Mouse (Mus musculus): ENCODE data around the gene Ngdn. TPM values are rescaled to one million over a fixed set of nuclear protein-coding genes. Genes with fewer than 3 reads are reported as not detected.

Gene Ngdn
- polyA plus RNA-seq, 1 experiment from 2014 or later, result 66.4 TPM

DNA sequence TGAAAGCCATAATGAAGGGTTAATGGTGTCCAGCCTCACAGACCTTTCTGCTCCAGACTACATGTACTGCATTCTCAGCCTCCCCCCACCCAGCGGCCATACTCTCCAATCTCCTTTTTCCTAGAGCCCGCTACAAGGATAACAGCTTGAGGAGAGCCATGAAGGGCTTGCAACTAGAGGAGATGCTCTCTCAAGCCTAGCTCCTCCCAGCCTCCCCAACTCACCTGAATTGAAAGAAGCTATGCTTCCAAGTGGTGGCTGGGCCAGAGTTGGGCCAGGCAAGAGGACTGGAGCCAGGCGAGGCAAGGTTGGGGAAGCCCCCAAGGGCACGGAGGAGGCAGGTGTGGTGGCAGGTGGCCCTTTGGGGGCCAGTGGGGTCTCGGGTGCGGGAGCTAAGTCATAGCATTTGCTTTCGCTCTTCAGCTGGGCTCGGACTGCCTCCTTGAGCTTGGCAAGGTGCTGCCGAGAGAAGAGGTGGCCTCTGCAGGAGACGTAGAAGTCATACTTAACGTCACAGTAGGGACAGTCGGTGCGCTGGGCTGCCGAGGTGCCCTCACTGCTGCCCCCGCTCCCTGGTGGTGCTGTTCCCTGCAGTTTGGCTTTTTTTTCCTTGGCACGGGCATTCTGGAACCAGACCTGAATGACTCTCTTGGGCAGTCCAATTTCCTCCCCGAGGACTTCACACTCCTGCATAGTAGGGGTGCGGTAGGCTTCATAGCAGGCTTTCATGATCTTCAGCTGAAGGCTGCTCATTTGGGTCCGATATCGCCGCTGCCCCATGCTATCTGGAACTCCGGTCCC is 48.5 kb downstream of the Ngdn start:
- no peak overlapping the region for H3K27ac ChIP-seq (ENCODE audit: low read length)
- H3K4me2 ChIP-seq (replicated peaks; ENCODE audit: low read depth, low read length), result no peak overlapping the region
- 88% methylated on average over 22 of the region's 22 CpGs for WGBS
- H3K27me3 ChIP-seq (ENCODE audit: control insufficient read depth, insufficient read depth, low read length), result no peaks in the 10 kb centered on the region
- H3K9ac ChIP-seq (replicated peaks; ENCODE audit: low read depth, low read length), result no peak overlapping the region
- no peaks in the 10 kb centered on the region for H3K9me3 ChIP-seq (ENCODE audit: control insufficient read depth, low read depth, low read length)
- no peak for ATAC-seq (ENCODE audit: insufficient number of reproducible peaks, insufficient read depth, low FRiP score, low read depth)
- H3K36me3 ChIP-seq (ENCODE audit: control insufficient read depth, insufficient read depth, low read length), result peaks cover 3% of the 10 kb centered on the region
- no peak overlapping the region for H3K4me3 ChIP-seq (ENCODE audit: low read depth, low read length)
- H3K4me1 ChIP-seq (ENCODE audit: control insufficient read depth, insufficient read depth, low read length), result peaks cover 15% of the 10 kb centered on the region

DNA sequence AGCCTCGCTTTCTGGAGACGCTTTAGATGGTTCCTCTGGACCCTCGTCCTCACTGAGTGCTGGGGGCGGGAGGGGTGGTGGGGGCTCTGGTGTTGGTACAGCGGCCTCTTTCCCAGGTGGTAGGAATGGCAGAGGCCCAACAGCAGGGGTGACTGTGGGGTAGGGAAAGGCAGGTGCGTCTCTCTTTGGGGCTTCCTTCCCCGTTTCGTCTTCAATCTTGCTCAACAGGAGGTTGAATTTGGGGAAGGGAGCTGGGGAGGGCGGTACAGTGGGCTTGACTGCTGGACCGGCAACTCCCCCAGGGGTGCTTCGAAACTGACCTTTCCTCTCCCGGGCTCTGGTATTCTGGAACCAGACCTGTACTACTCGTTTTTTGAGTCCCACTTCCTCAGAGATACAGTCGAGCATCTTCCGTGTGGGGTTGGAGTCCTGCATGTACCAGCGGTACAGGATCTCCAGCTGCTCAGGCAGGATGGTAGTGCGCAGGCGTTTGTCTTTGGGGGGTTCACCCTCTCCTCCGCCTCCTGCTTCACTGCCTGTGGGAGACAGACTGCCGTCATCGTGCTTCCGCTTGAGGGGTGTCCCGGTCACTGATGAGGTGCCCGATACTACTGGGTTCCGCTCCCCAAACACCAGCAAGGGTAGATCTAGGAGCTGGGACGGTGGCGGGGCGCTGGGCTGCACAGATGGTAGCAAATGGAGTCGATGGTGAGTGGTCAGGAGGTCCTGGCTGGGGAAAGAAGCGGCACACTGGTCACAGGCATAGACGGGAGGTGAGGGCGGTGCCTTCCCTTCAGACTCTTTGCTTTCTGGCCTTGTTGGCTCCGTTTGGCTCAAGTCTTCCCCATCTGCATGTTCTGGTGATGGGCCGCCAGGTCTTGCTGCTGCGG is 49.5 kb downstream of the Ngdn start:
- peaks cover 3% of the 10 kb centered on the region for H3K36me3 ChIP-seq (ENCODE audit: control insufficient read depth, insufficient read depth, low read length)
- no peak overlapping the region for H3K9ac ChIP-seq (replicated peaks; ENCODE audit: low read depth, low read length)
- no peaks in the 10 kb centered on the region for H3K27me3 ChIP-seq (ENCODE audit: control insufficient read depth, insufficient read depth, low read length)
- 77% methylated on average over 35 of the region's 35 CpGs for WGBS
- H3K9me3 ChIP-seq (ENCODE audit: control insufficient read depth, low read depth, low read length), result no peaks in the 10 kb centered on the region
- no peak overlapping the region for H3K4me3 ChIP-seq (ENCODE audit: low read depth, low read length)
- H3K27ac ChIP-seq (ENCODE audit: low read length), result no peak overlapping the region
- no peak for ATAC-seq (ENCODE audit: insufficient number of reproducible peaks, insufficient read depth, low FRiP score, low read depth)
- H3K4me1 ChIP-seq (ENCODE audit: control insufficient read depth, insufficient read depth, low read length), result peaks cover 15% of the 10 kb centered on the region
- no peak overlapping the region for H3K4me2 ChIP-seq (replicated peaks; ENCODE audit: low read depth, low read length)

DNA sequence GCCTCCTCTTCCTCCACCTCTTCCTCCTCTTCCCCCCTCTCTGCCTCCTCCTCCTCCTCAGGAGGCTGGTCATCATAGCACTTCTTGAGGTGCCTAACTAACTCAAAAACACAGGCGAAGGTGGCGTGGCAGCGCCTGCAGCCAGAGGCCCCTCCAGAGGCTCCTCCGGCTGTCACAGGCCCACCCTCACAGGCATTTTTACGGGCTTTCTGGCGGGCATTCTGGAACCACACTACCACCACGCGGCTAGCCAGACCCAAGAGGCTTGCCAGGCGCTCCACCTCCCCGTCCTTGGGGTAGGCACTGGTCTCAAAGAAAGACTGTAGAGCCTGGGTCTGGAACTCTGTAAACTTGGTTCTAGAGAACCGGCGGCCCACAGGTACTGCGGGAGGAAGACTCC is 50.1 kb downstream of the Ngdn start:
- Histone ChIP-seq H3K36me3 (ENCODE audit: control insufficient read depth, insufficient read depth, low read length) (peaks cover 3% of the 10 kb centered on the region), H3K4me1 (ENCODE audit: control insufficient read depth, insufficient read depth, low read length) (peaks cover 15% of the 10 kb centered on the region), H3K4me3 (ENCODE audit: low read depth, low read length) (no peak overlapping the region), H3K9me3 (ENCODE audit: control insufficient read depth, low read depth, low read length) (no peaks in the 10 kb centered on the region), H3K27me3 (ENCODE audit: control insufficient read depth, insufficient read depth, low read length) (no peaks in the 10 kb centered on the region), H3K9ac (replicated peaks; ENCODE audit: low read depth, low read length) (no peak overlapping the region), H3K4me2 (replicated peaks; ENCODE audit: low read depth, low read length) (no peak overlapping the region), H3K27ac (ENCODE audit: low read length) (no peak overlapping the region)
- WGBS, result 90% methylated on average over 13 of the region's 13 CpGs
- no peak for ATAC-seq (ENCODE audit: insufficient number of reproducible peaks, insufficient read depth, low FRiP score, low read depth)

DNA sequence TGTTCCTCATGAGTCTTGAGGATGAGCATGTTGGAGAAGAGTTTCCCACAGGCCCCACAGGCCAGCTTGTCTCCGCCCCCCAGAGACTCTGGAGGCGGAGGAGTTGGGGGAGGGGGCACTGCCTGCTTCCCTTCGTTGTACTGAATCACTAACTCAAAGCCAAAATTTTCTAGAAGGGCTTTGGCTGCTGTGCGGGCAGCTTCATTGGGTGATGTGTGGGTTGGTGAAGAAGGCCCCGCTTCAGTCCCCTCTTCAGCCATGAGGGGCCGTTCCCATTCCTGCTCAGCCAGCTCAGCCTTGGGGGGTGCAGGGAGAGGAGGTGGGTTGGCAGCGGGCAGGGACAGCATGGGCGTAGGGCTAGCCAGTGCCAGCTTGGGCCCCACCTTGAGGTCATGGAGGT is 50.8 kb downstream of the Ngdn start:
- H3K36me3 ChIP-seq (ENCODE audit: control insufficient read depth, insufficient read depth, low read length), result peaks cover 3% of the 10 kb centered on the region
- H3K27me3 ChIP-seq (ENCODE audit: control insufficient read depth, insufficient read depth, low read length), result no peaks in the 10 kb centered on the region
- ATAC-seq (ENCODE audit: insufficient number of reproducible peaks, insufficient read depth, low FRiP score, low read depth), result no peak
- H3K27ac ChIP-seq (ENCODE audit: low read length), result no peak overlapping the region
- H3K9ac ChIP-seq (replicated peaks; ENCODE audit: low read depth, low read length), result no peak overlapping the region
- 90% methylated on average over 8 of the region's 8 CpGs for WGBS
- no peak overlapping the region for H3K4me3 ChIP-seq (ENCODE audit: low read depth, low read length)
- peaks cover 15% of the 10 kb centered on the region for H3K4me1 ChIP-seq (ENCODE audit: control insufficient read depth, insufficient read depth, low read length)
- H3K9me3 ChIP-seq (ENCODE audit: control insufficient read depth, low read depth, low read length), result no peaks in the 10 kb centered on the region
- H3K4me2 ChIP-seq (replicated peaks; ENCODE audit: low read depth, low read length), result no peak overlapping the region

DNA sequence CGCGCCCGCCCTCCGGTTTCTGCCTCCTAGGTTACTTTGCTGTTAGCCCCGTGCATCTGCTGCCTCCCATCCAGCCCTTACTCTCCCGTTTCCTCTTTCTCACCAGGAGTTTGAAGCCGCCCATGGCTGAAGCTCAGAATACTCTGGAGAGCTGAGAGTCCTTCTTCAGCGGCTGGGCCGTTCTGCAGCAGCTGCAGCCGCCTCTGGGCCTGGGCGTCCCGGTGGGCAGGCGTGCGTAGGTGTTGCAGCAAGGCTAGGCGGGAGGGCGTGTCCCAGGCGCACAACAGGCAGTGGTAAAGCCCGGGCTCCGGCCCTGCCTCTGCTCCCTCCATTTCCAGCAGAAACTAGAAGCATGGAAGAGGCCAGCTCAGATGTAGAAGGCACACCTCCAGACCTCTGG is 56.5 kb downstream of the Ngdn start:
- H3K27ac ChIP-seq (ENCODE audit: low read length), result no peak overlapping the region
- peak overlapping the region; percentile 16; the same call in 1 of the 2 replicates for H3K4me2 ChIP-seq (replicated peaks; ENCODE audit: low read depth, low read length)
- H3K36me3 ChIP-seq (ENCODE audit: control insufficient read depth, insufficient read depth, low read length), result no peaks in the 10 kb centered on the region; the same call in 1 of the 2 replicates
- H3K9ac ChIP-seq (replicated peaks; ENCODE audit: low read depth, low read length), result no peak overlapping the region
- WGBS, result 27% methylated on average over 19 of the region's 19 CpGs
- H3K4me1 ChIP-seq (ENCODE audit: control insufficient read depth, insufficient read depth, low read length), result peaks cover 3% of the 10 kb centered on the region; the same call in 1 of the 2 replicates
- H3K9me3 ChIP-seq (ENCODE audit: control insufficient read depth, low read depth, low read length), result no peaks in the 10 kb centered on the region
- no peaks in the 10 kb centered on the region for H3K27me3 ChIP-seq (ENCODE audit: control insufficient read depth, insufficient read depth, low read length)
- H3K4me3 ChIP-seq (ENCODE audit: low read depth, low read length), result no peak overlapping the region
- ATAC-seq (ENCODE audit: insufficient number of reproducible peaks, insufficient read depth, low FRiP score, low read depth), result peak; percentile 60; the same call in 1 of the 2 replicates

MicroRNA genes within 50 kb of the gene (microRNA counts, 519-probe panel; counts per million panel counts)
- 1,133 counts per million, percentile 4 among the panel's probes with 10 or more counts for microRNA mmu-miR-208b

Small RNA genes within 50 kb of the gene (microRNA-seq; reads per million reads assigned to microRNA genes)
- 124 reads per million, percentile 51 among the genes with 10 or more reads in this experiment for gene Mir208b

Other genes with a start within 250 kb of the Ngdn start
- gene Slc7a8, start 233.5 kb upstream of the Ngdn start, polyA plus RNA-seq (2014; fragmentation: Nextera tagmentation; extraction: Ambion mirVana), result 5.4 and 5.8 TPM in 2 replicates
- gene Rnf212b, start 201.3 kb upstream of the Ngdn start, polyA plus RNA-seq (2014; fragmentation: Nextera tagmentation; extraction: Ambion mirVana), result not detected in 2 replicates
- 7.9 and 9.2 TPM in 2 replicates for gene Homez, start 144.5 kb upstream of the Ngdn start, polyA plus RNA-seq (2014; fragmentation: Nextera tagmentation; extraction: Ambion mirVana)
- gene Ppp1r3e, start 137.9 kb upstream of the Ngdn start, polyA plus RNA-seq (2014; fragmentation: Nextera tagmentation; extraction: Ambion mirVana), result 2.8 and 2.9 TPM in 2 replicates
- gene Bcl2l2, start 132.1 kb upstream of the Ngdn start, polyA plus RNA-seq (2014; fragmentation: Nextera tagmentation; extraction: Ambion mirVana), result 6.1 and 6.2 TPM in 2 replicates
- not detected in 2 replicates for gene Gm20521, start 132.0 kb upstream of the Ngdn start, polyA plus RNA-seq (2014; fragmentation: Nextera tagmentation; extraction: Ambion mirVana)
- gene Pabpn1, start 123.0 kb upstream of the Ngdn start, polyA plus RNA-seq (2014; fragmentation: Nextera tagmentation; extraction: Ambion mirVana), result 136 and 152 TPM in 2 replicates
- 44.9 and 51.3 TPM in 2 replicates for gene Slc22a17, start 102.3 kb upstream of the Ngdn start, polyA plus RNA-seq (2014; fragmentation: Nextera tagmentation; extraction: Ambion mirVana)
- 40.1 and 41.0 TPM in 2 replicates for gene Efs, start 89.3 kb upstream of the Ngdn start, polyA plus RNA-seq (2014; fragmentation: Nextera tagmentation; extraction: Ambion mirVana)
- gene Il25, start 82.8 kb upstream of the Ngdn start, polyA plus RNA-seq (2014; fragmentation: Nextera tagmentation; extraction: Ambion mirVana), result 0.32 TPM in 1 of 2 replicates, not detected in the other
- gene Cmtm5, start 79.2 kb upstream of the Ngdn start, polyA plus RNA-seq (2014; fragmentation: Nextera tagmentation; extraction: Ambion mirVana), result 7.1 and 8.5 TPM in 2 replicates
- gene Myh6, start 48.5 kb upstream of the Ngdn start, polyA plus RNA-seq (2014; fragmentation: Nextera tagmentation; extraction: Ambion mirVana), result 0.75 and 1.00 TPM in 2 replicates
- gene Gm17428, start 38.5 kb upstream of the Ngdn start, polyA plus RNA-seq (2014; fragmentation: Nextera tagmentation; extraction: Ambion mirVana), result not detected in 2 replicates
- gene Myh7, start 20.8 kb upstream of the Ngdn start, polyA plus RNA-seq (2014; fragmentation: Nextera tagmentation; extraction: Ambion mirVana), result 5.9 and 7.7 TPM in 2 replicates
- 6.0 and 6.6 TPM in 2 replicates for gene Zfhx2, start 76.9 kb downstream of the Ngdn start, polyA plus RNA-seq (2014; fragmentation: Nextera tagmentation; extraction: Ambion mirVana)
- 19.8 and 25.0 TPM in 2 replicates for gene Thtpa, start 79.3 kb downstream of the Ngdn start, polyA plus RNA-seq (2014; fragmentation: Nextera tagmentation; extraction: Ambion mirVana)
- gene Ap1g2, start 91.1 kb downstream of the Ngdn start, polyA plus RNA-seq (2014; fragmentation: Nextera tagmentation; extraction: Ambion mirVana), result 28.7 and 30.8 TPM in 2 replicates
- gene Jph4, start 101.5 kb downstream of the Ngdn start, polyA plus RNA-seq (2014; fragmentation: Nextera tagmentation; extraction: Ambion mirVana), result 2.6 and 2.7 TPM in 2 replicates
- 0.19 and 0.41 TPM in 2 replicates for gene Dhrs2, start 206.6 kb downstream of the Ngdn start, polyA plus RNA-seq (2014; fragmentation: Nextera tagmentation; extraction: Ambion mirVana)

Measured in stomach, embryonic 14.5 days (tissue).